Mouse (Mus musculus): ENCODE data around the gene B830017H08Rik. TPM values are rescaled to one million over a fixed set of nuclear protein-coding genes. Genes with fewer than 3 reads are reported as not detected.

Gene B830017H08Rik
- polyA plus RNA-seq, 1 experiment, result 0.02 TPM

DNA sequence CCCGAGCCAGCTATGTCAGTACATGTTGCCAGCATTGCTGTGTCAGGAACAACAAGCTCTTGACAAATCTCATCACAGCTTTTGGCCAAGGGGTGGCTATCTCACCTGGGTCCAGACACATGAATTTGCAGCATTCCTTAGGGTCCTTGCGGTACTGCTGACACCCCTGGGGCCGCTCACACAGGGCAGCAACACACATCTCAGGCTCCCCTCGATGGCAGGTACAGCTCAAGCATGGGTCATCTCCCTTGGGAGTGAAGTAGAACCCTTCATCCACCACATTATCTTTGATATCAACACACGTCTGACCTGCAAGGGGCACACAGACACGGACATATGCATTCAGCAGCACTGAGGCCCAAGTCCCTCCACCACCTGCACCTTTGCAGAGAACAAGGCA is 16.6 kb downstream of the B830017H08Rik start:
- no peak overlapping the region for H3K4me2 ChIP-seq (ENCODE audit: low read depth)
- TF ChIP-seq CEBPB (IDR thresholded peaks at IDR 0.05; ENCODE audit: insufficient read depth, poor library complexity, severe bottlenecking) (no peak), MYOG (IDR thresholded peaks at IDR 0.05; ENCODE audit: control insufficient read depth in 1 of 3, insufficient read depth in 1 of 3, insufficient read length in 2 of 3, low read depth in 2 of 3) (no peak), E2F4 (IDR thresholded peaks at IDR 0.05; ENCODE audit: insufficient read depth) (no peak), SRF (IDR thresholded peaks at IDR 0.05; ENCODE audit: control insufficient read depth, insufficient read length, low read depth) (no peak), TCF12 (IDR thresholded peaks at IDR 0.05; ENCODE audit: insufficient read depth, poor library complexity, severe bottlenecking) (no peak), POLR2A (IDR thresholded peaks at IDR 0.05; ENCODE audit: insufficient read length, low read depth) (no peak), USF1 (IDR thresholded peaks at IDR 0.05; ENCODE audit: low read depth) (no peak)
- no peaks in the 10 kb centered on the region for H3K79me2 ChIP-seq (ENCODE audit: control insufficient read depth, insufficient read depth)
- H3ac ChIP-seq (ENCODE audit: control insufficient read depth, insufficient read length), result no peak overlapping the region
- no peak overlapping the region for H3K4me3 ChIP-seq
- peaks cover 33% of the 10 kb centered on the region for H3K36me3 ChIP-seq (ENCODE audit: control insufficient read depth, insufficient read depth)
- H3K27me3 ChIP-seq (ENCODE audit: control insufficient read depth, insufficient read depth, insufficient read length), result no peaks in the 10 kb centered on the region

DNA sequence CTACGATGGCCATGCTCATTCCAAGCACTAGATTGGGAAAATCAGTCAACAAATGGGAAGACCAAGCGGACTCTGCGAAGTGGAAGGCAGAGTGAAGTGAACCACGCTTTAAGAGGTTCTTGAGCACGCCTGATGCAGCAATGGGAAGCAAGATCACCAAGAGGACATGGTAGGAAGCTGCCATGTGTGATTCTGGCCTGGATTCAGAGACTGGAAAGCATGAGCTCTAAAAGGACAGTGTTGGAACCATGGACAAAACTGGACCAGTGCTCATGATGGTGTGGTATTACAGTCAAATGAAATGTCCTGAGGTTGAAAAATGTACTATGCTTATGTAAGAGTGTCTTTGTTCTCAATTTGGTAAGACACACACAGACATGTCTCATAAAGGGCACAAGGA is 18.4 kb downstream of the B830017H08Rik start:
- Histone ChIP-seq H3K79me2 (ENCODE audit: control insufficient read depth, insufficient read depth) (no peaks in the 10 kb centered on the region), H3K4me2 (ENCODE audit: low read depth) (no peak overlapping the region), H3ac (ENCODE audit: control insufficient read depth, insufficient read length) (no peak overlapping the region), H3K36me3 (ENCODE audit: control insufficient read depth, insufficient read depth) (peaks cover 41% of the 10 kb centered on the region), H3K27me3 (ENCODE audit: control insufficient read depth, insufficient read depth, insufficient read length) (no peaks in the 10 kb centered on the region), H3K4me3 (no peak overlapping the region)
- TF ChIP-seq MAX (IDR thresholded peaks at IDR 0.05; ENCODE audit: low read depth) (no peak), E2F4 (IDR thresholded peaks at IDR 0.05; ENCODE audit: insufficient read depth) (no peak), MYOG (IDR thresholded peaks at IDR 0.05; ENCODE audit: control insufficient read depth in 1 of 3, insufficient read depth in 1 of 3, insufficient read length in 2 of 3, low read depth in 2 of 3) (no peak), POLR2A (IDR thresholded peaks at IDR 0.05; ENCODE audit: insufficient read length, low read depth) (no peak), USF1 (IDR thresholded peaks at IDR 0.05; ENCODE audit: low read depth) (no peak), CEBPB (IDR thresholded peaks at IDR 0.05; ENCODE audit: insufficient read depth, poor library complexity, severe bottlenecking) (no peak), TCF12 (IDR thresholded peaks at IDR 0.05; ENCODE audit: insufficient read depth, poor library complexity, severe bottlenecking) (no peak), REST (IDR thresholded peaks at IDR 0.05; ENCODE audit: insufficient read depth, insufficient read length) (no peak), SRF (IDR thresholded peaks at IDR 0.05; ENCODE audit: control insufficient read depth, insufficient read length, low read depth) (no peak), TCF3 (IDR thresholded peaks at IDR 0.05; ENCODE audit: insufficient read length, low read depth) (no peak), POLR2AphosphoS2 (IDR thresholded peaks at IDR 0.05; ENCODE audit: insufficient read length, low read depth) (no peak), MYOD1 (IDR thresholded peaks at IDR 0.05; ENCODE audit: control insufficient read depth in 1 of 3, insufficient read length in 2 of 3, low read depth in 2 of 3) (no peak)

DNA sequence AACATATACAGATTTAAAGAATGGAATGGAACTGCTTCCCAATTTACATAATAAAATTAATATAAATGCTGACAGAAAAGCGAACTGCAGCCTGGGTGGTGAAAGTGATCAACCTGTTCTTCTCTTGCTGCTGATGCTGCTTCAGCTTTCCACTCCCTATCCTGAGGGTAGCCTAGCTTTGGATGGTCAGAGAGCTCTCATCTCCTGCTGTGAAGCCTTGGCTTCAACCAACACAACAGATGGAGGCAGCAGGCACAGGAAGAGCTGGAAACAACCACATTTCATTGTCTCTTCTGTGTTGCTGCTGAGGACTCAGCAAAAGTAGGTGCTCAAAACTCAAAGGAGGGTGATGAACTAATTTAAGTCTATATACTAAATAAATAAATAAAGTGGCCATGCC is 18.9 kb downstream of the B830017H08Rik start:
- Histone ChIP-seq H3K36me3 (ENCODE audit: control insufficient read depth, insufficient read depth) (peaks cover 38% of the 10 kb centered on the region), H3K4me3 (no peak overlapping the region), H3K4me2 (ENCODE audit: low read depth) (no peak overlapping the region), H3ac (ENCODE audit: control insufficient read depth, insufficient read length) (no peak overlapping the region), H3K79me2 (ENCODE audit: control insufficient read depth, insufficient read depth) (no peaks in the 10 kb centered on the region), H3K27me3 (ENCODE audit: control insufficient read depth, insufficient read depth, insufficient read length) (no peaks in the 10 kb centered on the region)
- TF ChIP-seq MYOG (IDR thresholded peaks at IDR 0.05; ENCODE audit: control insufficient read depth in 1 of 3, insufficient read depth in 1 of 3, insufficient read length in 2 of 3, low read depth in 2 of 3) (no peak), POLR2A (IDR thresholded peaks at IDR 0.05; ENCODE audit: insufficient read length, low read depth) (no peak), USF1 (IDR thresholded peaks at IDR 0.05; ENCODE audit: low read depth) (no peak), MYOD1 (IDR thresholded peaks at IDR 0.05; ENCODE audit: control insufficient read depth in 1 of 3, insufficient read length in 2 of 3, low read depth in 2 of 3) (no peak), POLR2AphosphoS2 (IDR thresholded peaks at IDR 0.05; ENCODE audit: insufficient read length, low read depth) (no peak), CEBPB (IDR thresholded peaks at IDR 0.05; ENCODE audit: insufficient read depth, poor library complexity, severe bottlenecking) (no peak), SRF (IDR thresholded peaks at IDR 0.05; ENCODE audit: control insufficient read depth, insufficient read length, low read depth) (no peak), REST (IDR thresholded peaks at IDR 0.05; ENCODE audit: insufficient read depth, insufficient read length) (no peak), TCF12 (IDR thresholded peaks at IDR 0.05; ENCODE audit: insufficient read depth, poor library complexity, severe bottlenecking) (no peak), E2F4 (IDR thresholded peaks at IDR 0.05; ENCODE audit: insufficient read depth) (no peak), TCF3 (IDR thresholded peaks at IDR 0.05; ENCODE audit: insufficient read length, low read depth) (no peak), MAX (IDR thresholded peaks at IDR 0.05; ENCODE audit: low read depth) (no peak)

DNA sequence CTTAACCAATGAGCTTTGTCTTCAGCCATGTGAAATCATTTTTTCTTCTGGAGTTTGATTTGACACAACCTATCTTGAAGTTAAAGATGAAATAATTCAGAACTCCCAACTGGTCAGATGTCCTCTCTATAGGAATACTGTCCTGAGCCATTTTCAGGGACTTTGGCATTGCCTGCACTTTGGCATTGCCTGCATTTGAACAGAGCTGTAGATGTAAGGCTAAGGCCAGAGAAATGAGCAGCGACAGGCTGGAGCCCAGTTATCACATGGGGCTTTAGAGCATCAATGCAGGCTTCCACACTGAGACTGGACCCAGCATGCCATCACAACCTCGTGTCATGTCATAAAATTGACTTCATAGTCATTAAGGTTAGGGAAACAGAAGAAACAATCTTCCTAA is 20.3 kb downstream of the B830017H08Rik start:
- H3K36me3 ChIP-seq (ENCODE audit: control insufficient read depth, insufficient read depth), result peaks cover 35% of the 10 kb centered on the region
- H3K4me3 ChIP-seq, result no peak overlapping the region
- H3K4me2 ChIP-seq (ENCODE audit: low read depth), result no peak overlapping the region
- no peak overlapping the region for H3ac ChIP-seq (ENCODE audit: control insufficient read depth, insufficient read length)
- TF ChIP-seq E2F4 (IDR thresholded peaks at IDR 0.05; ENCODE audit: insufficient read depth) (no peak), USF1 (IDR thresholded peaks at IDR 0.05; ENCODE audit: low read depth) (no peak), MYOG (IDR thresholded peaks at IDR 0.05; ENCODE audit: control insufficient read depth in 1 of 3, insufficient read depth in 1 of 3, insufficient read length in 2 of 3, low read depth in 2 of 3) (no peak), REST (IDR thresholded peaks at IDR 0.05; ENCODE audit: insufficient read depth, insufficient read length) (no peak), TCF3 (IDR thresholded peaks at IDR 0.05; ENCODE audit: insufficient read length, low read depth) (no peak), SRF (IDR thresholded peaks at IDR 0.05; ENCODE audit: control insufficient read depth, insufficient read length, low read depth) (no peak), MAX (IDR thresholded peaks at IDR 0.05; ENCODE audit: low read depth) (no peak)
- H3K79me2 ChIP-seq (ENCODE audit: control insufficient read depth, insufficient read depth), result no peaks in the 10 kb centered on the region
- H3K27me3 ChIP-seq (ENCODE audit: control insufficient read depth, insufficient read depth, insufficient read length), result no peaks in the 10 kb centered on the region

DNA sequence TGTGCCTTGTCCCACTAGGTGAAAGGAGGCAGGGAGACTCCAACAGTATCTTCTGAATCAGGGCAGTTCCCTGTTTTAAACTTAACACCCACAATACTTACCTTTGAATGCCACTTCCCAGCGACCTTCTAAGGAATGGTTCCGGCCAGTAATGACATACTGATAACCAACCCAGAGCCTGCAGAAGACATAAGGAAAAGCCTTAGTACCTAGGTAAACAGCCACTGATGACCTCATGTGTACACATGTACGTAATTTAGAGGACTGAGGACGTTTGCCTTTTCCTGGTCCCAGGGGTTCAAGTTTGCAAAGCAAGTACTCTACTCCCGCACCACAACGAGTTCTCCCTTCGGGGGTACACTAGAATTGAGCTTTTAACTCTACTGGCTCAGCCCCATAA is 24.2 kb downstream of the B830017H08Rik start:
- Histone ChIP-seq H3K4me2 (ENCODE audit: low read depth) (no peak overlapping the region), H3K36me3 (ENCODE audit: control insufficient read depth, insufficient read depth) (peaks cover 22% of the 10 kb centered on the region), H3ac (ENCODE audit: control insufficient read depth, insufficient read length) (no peak overlapping the region), H3K79me2 (ENCODE audit: control insufficient read depth, insufficient read depth) (no peaks in the 10 kb centered on the region), H3K27me3 (ENCODE audit: control insufficient read depth, insufficient read depth, insufficient read length) (no peaks in the 10 kb centered on the region), H3K4me3 (no peak overlapping the region)
- no peak for TF ChIP-seq USF1 (IDR thresholded peaks at IDR 0.05; ENCODE audit: low read depth)
- no peak for TF ChIP-seq REST (IDR thresholded peaks at IDR 0.05; ENCODE audit: insufficient read depth, insufficient read length)
- TF ChIP-seq POLR2AphosphoS2 (IDR thresholded peaks at IDR 0.05; ENCODE audit: insufficient read length, low read depth), result no peak
- no peak for TF ChIP-seq POLR2A (IDR thresholded peaks at IDR 0.05; ENCODE audit: insufficient read length, low read depth)
- no peak for TF ChIP-seq CEBPB (IDR thresholded peaks at IDR 0.05; ENCODE audit: insufficient read depth, poor library complexity, severe bottlenecking)
- TF ChIP-seq E2F4 (IDR thresholded peaks at IDR 0.05; ENCODE audit: insufficient read depth), result no peak
- no peak for TF ChIP-seq TCF12 (IDR thresholded peaks at IDR 0.05; ENCODE audit: insufficient read depth, poor library complexity, severe bottlenecking)
- no peak for TF ChIP-seq TCF3 (IDR thresholded peaks at IDR 0.05; ENCODE audit: insufficient read length, low read depth)
- no peak for TF ChIP-seq MAX (IDR thresholded peaks at IDR 0.05; ENCODE audit: low read depth)
- TF ChIP-seq SRF (IDR thresholded peaks at IDR 0.05; ENCODE audit: control insufficient read depth, insufficient read length, low read depth), result no peak
- no peak for TF ChIP-seq MYOD1 (IDR thresholded peaks at IDR 0.05; ENCODE audit: control insufficient read depth in 1 of 3, insufficient read length in 2 of 3, low read depth in 2 of 3)
- no peak for TF ChIP-seq MYOG (IDR thresholded peaks at IDR 0.05; ENCODE audit: control insufficient read depth in 1 of 3, insufficient read depth in 1 of 3, insufficient read length in 2 of 3, low read depth in 2 of 3)
